Mouse (Mus musculus): Measurements from ENCODE around the gene Krtap29-1.

Krtap29-1 gene

GRCm38 (mm10) chr11:99978953-99979352, at the start of gene Krtap29-1:
Krtap29-1 (minus strand) TSS chr11:99979053.
- no peak for DNase-seq (ENCODE audit: low spot score in 2 of 2)

GRCm38 (mm10) chr11:100021438-100021837, 42.6 kb upstream of the Krtap29-1 start:
- no peak for DNase-seq (ENCODE audit: low spot score in 2 of 2)

- DNase-seq (ENCODE audit: low spot score in 2 of 2) = no peak
These were observed 40.6 kb upstream of the Krtap29-1 start for GRCm38 (mm10) chr11:100019466-100019865.

- no peak for DNase-seq (ENCODE audit: low spot score in 2 of 2)
These were observed 37.3 kb upstream of the Krtap29-1 start, which contains the start of gene Krt33a for GRCm38 (mm10) chr11:100016112-100016511. Krt33a (minus strand) TSS chr11:100016212.

- no peak for DNase-seq (ENCODE audit: low spot score in 2 of 2)
These were observed 34.9 kb upstream of the Krtap29-1 start for GRCm38 (mm10) chr11:100013691-100014171.

- DNase-seq (ENCODE audit: low spot score in 2 of 2) = no peak
These were observed 31.8 kb upstream of the Krtap29-1 start for GRCm38 (mm10) chr11:100010682-100011081.

GRCm38 (mm10) chr11:100008336-100008735, 29.5 kb upstream of the Krtap29-1 start:
- DNase-seq (ENCODE audit: low spot score in 2 of 2) = peak in 1 of 2 experiments; percentile 39

GRCm38 (mm10) chr11:100006624-100007023, 27.8 kb upstream of the Krtap29-1 start:
- no peak for DNase-seq (ENCODE audit: low spot score in 2 of 2)

- no peak for DNase-seq (ENCODE audit: low spot score in 2 of 2)
These were observed 27.1 kb upstream of the Krtap29-1 start for GRCm38 (mm10) chr11:100005905-100006304.

- DNase-seq (ENCODE audit: low spot score in 2 of 2) = peak in 1 of 2 experiments; percentile 76
These were observed 26.0 kb upstream of the Krtap29-1 start for GRCm38 (mm10) chr11:100004846-100005245.

GRCm38 (mm10) chr11:99999091-99999490, 20.2 kb upstream of the Krtap29-1 start:
- DNase-seq (ENCODE audit: low spot score in 2 of 2) = no peak

GRCm38 (mm10) chr11:99994384-99994661, 15.5 kb upstream of the Krtap29-1 start:
- DNase-seq (ENCODE audit: low spot score in 2 of 2) = no peak

- no peak for DNase-seq (ENCODE audit: low spot score in 2 of 2)
These were observed 14.9 kb upstream of the Krtap29-1 start, which contains the start of gene Krtap17-1 for GRCm38 (mm10) chr11:99993620-99994383. Krtap17-1 (minus strand) TSS chr11:99993994.

- no peak for DNase-seq (ENCODE audit: low spot score in 2 of 2)
These were observed 11.7 kb upstream of the Krtap29-1 start for GRCm38 (mm10) chr11:99990571-99990970.

- no peak for DNase-seq (ENCODE audit: low spot score in 2 of 2)
These were observed 11.1 kb upstream of the Krtap29-1 start for GRCm38 (mm10) chr11:99989881-99990405.

GRCm38 (mm10) chr11:99988530-99988929, 9.7 kb upstream of the Krtap29-1 start:
- no peak for DNase-seq (ENCODE audit: low spot score in 2 of 2)

- no peak for DNase-seq (ENCODE audit: low spot score in 2 of 2)
These were observed 7.4 kb upstream of the Krtap29-1 start, which contains the start of gene Krtap16-1 for GRCm38 (mm10) chr11:99986180-99986647. Krtap16-1 (minus strand) TSS chr11:99986597.

- DNase-seq (ENCODE audit: low spot score in 2 of 2) = peak; percentile 43 to 55
These were observed 6.6 kb upstream of the Krtap29-1 start for GRCm38 (mm10) chr11:99985291-99986092.

GRCm38 (mm10) chr11:99983442-99983841, 4.6 kb upstream of the Krtap29-1 start:
- DNase-seq (ENCODE audit: low spot score in 2 of 2) = no peak

- DNase-seq (ENCODE audit: low spot score in 2 of 2) = no peak
These were observed 3.9 kb upstream of the Krtap29-1 start for GRCm38 (mm10) chr11:99982731-99983130.

GRCm38 (mm10) chr11:99965961-99966360, 12.9 kb downstream of the Krtap29-1 start:
- DNase-seq (ENCODE audit: low spot score in 2 of 2) = no peak

- no peak for DNase-seq (ENCODE audit: low spot score in 2 of 2)
These were observed 14.6 kb downstream of the Krtap29-1 start for GRCm38 (mm10) chr11:99964213-99964612.

Data from left cerebral cortex, adult 9 months (tissue).